Mouse (Mus musculus) fat pad, adult 2 months (tissue): Measurements from ENCODE around the gene Rab8b.
"Not testable (repeated sequence)": the region's sequence is repeated elsewhere in the genome, so short reads cannot be mapped to it uniquely, and the experiment has no call there.

ENCODE experiments used
- DNase-seq: peaks from one replicate; pipeline ENCODE4 v3.0.0-alpha.2; 2011; ENCODE audit warnings: low read depth, low spot score; ENCODE audit errors: extremely low read depth

Gene Rab8b

DNA sequence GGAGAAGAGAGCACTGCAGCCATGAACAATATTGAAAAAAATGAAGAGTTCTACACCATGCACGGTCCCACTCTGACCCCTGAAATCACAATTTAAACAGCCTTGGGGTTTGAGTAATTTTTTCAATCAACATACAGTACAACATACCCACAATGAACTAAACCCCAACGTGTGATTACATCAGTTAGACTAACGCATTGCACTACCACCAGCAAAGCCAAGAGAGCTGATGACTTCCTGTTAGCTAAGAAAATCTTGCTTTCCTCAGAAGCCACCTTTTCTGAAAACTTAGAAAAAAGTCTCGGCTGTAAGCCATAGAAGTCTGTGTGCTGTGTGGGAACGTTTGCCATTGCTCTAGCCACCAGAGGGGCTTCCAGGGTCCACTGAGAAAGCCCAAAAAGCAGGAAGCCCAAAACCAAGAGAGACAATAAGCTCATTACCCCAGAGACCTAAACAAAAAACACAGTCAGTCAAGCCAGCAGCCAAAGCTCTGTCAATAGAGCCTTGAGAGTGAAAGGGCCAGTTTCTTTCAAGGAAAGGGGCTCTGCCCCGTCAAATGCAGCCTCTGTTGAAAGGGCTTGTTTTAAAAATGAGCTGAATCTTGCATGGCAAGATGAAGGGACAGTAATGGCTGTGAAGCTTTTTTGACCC lies 31.4 kb downstream of the Rab8b start:
- no peak for DNase-seq

DNA sequence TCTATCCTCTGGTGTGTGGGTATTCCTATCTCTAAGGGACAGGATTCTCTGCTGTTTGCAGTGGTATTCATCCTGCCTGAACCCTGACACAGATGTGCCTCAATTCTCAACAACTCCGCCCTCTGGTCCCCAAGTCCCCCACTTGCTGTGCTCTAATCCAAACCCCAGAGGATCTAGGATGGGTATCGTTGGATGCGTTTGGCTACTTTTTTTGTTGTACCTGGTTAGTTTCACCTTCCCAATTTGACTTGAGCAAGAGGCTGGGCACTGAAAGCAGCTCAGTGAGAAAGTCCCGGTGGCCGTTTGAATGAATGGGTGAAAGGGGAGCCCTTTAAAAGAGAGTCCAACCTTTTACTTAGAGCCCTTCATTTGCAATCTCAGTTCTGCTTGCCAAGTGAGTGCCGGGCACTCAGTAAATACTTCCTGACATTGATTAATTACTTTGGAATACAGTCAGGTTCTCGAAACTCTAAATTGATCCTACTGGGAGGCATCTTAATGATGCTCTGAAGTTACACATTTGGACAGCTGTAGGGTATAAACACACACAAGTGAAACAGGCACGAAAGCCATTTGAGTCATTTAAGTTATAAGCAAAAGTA lies 32.1 kb downstream of the Rab8b start:
- DNase-seq, result peak; percentile 75

DNA sequence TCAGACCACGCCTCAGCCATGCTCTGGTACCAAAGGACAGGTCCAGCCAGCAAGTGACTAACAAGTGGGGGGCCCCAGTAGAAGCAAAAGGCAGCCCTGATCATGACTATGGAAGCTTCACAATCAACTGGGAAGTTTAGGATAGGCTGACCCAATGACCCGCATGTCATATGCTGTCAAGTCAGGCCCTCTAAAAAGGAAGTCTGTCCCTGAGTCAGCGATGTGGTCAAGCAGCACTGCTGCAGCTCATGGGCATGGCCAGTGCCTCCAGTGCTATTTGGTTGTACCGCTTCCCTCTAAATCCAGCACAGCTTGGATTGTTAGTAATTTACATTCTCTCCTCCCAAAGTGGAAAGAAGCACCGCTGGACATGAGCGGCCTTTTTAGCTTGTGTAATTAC lies 32.7 kb downstream of the Rab8b start:
- no peak for DNase-seq

DNA sequence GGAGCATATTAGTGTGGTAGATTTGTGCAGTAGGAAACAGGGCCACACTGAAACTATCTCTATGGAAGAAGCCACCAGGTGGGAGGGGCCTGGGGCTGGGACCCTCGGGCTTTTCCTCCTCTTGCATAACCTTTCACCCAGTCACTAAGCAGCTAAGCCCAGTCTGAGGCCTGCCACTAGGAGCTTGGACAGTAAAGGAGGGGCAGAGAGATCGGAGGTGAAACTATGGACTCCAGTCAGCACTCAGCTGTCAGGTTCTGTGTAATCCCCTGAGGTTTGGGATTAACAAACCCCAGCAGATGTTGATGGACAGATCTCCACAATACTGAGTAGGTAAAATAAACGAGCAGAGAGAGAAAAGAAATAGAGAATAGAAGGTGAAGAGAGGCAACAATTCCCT lies 33.1 kb downstream of the Rab8b start:
- no peak for DNase-seq

DNA sequence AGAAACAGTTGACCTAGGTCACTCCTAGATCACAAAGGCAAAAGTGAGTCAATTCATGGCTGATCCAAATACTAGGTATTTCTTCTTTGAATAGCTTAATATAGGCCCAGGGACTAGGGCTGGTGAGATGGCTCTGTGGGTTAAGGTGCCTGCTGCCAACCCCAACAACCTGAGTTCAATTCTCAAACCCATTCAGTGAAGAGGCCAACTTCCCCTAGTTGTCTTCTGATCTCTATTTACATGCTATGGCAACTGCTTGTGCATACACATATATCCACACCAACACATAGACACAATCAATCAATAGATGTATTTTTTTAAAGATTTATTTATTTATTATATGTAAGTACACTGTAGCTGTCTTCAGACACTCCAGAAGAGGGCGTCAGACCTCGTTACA lies 34.9 kb downstream of the Rab8b start:
- DNase-seq, result no peak

DNA sequence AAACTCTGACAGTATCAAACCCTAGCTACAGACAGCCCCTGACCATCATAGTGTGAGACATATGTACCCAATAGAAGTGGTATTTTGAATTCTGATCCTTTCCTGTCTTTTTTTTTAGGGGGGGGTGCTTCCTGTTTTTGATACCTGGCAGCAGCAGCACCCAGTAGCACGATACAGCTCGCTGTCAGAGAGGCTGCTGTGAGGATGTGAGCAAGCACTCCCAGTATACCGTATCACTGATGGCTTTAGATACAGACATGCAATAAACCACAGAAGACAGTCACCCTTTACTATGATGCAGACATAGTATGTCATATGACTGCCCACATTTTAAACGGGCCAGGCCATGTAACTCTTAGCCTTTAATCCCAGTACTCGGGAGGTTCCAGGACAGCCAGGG lies 36.0 kb downstream of the Rab8b start:
- DNase-seq, result no peak

DNA sequence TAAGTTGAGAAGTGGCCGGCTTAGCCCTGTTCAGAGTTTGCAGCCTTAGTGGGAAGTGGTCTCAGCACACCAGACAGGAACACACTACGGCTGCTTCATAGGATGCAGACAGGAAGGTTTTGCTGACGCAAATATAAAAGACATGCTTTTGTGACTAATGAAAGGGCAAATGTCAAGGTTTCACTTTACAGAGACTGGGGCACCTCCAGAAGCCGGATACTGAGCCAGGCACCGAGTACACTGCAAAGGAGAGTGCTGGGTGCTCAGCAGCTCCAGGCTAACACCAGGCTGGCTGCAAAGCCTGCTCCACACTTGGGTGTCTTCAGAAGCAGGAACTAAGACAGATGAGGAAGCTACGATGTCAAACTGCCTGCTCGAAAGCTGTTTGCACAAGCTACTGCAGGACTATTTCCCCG lies 37.1 kb downstream of the Rab8b start:
- DNase-seq, result no peak

DNA sequence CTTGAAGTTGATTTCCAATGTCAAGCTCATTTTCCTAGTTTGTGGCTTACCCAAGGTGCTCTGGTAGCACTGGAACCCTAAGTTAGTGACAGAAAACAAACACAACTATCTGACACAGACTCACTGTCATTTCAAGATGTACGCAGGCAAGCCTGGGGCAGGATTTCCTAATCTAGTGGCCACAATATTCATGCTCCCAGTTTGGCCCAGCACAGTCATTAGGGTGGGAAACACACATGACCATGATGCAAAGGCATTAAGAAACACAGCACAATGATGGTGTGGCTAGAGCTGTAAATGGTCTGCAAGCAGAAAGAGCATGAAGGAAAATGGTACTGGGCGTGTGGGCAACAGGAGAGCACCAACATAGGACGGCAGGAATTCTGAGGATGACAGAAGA lies 37.6 kb downstream of the Rab8b start:
- DNase-seq, result no peak

GRCm38 (mm10) chr9:66880752-66881151 lies 38.7 kb downstream of the Rab8b start:
- no peak for DNase-seq

- DNase-seq, result no peak
Measured at GRCm38 (mm10) chr9:66879486-66879885, 40.0 kb downstream of the Rab8b start.

DNA sequence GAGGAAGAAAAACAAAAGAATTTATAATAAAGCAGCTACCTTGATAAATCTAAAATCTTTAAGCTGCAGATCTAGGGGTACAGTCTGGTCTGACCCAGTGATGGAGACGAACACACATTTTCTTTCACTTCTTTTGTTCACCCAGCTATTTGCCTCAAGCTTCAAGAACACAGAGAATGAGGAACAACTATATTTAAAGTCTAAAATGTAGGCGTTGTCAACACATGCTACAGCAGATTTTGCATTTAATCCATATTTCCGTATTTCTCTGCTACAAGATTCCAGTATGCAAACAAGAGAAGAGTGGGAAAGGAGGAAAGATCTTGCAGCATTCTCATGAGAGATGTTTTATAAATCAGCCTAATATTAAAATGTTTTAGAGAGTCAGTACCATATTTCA lies 40.6 kb downstream of the Rab8b start:
- no peak for DNase-seq

GRCm38 (mm10) chr9:66876577-66876976 lies 42.9 kb downstream of the Rab8b start:
- DNase-seq, result no peak

GRCm38 (mm10) chr9:66874297-66874696 lies 45.2 kb downstream of the Rab8b start:
- no peak for DNase-seq

DNA sequence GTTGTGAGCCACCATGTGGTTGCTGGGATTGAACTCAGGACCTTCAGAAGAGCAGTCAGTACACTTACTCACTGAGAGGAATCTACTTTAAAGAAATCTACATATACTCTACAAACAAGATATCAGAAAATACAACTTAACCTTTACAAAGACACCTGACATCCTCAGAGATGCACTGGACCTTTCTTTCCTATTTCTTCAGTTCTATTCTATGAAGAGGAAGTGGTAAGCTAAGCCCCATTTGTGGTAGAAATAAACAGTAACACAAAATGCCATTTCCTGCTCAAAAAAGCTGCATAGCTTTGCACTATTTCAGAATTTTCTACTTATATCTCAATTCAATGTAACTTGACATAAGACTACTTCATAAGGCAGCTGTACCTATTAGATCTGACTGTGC lies 46.0 kb downstream of the Rab8b start:
- DNase-seq, result no peak

GRCm38 (mm10) chr9:66873009-66873408 lies 46.5 kb downstream of the Rab8b start:
- DNase-seq, result not testable (repeated sequence)

GRCm38 (mm10) chr9:66872015-66872727 lies 47.3 kb downstream of the Rab8b start:
- no peak for DNase-seq

- no peak for DNase-seq
Measured at GRCm38 (mm10) chr9:66864708-66865107, 54.8 kb downstream of the Rab8b start.

GRCm38 (mm10) chr9:66863456-66863855 lies 56.0 kb downstream of the Rab8b start:
- DNase-seq, result no peak

- no peak for DNase-seq
Measured at GRCm38 (mm10) chr9:66862202-66862601, 57.3 kb downstream of the Rab8b start.

DNA sequence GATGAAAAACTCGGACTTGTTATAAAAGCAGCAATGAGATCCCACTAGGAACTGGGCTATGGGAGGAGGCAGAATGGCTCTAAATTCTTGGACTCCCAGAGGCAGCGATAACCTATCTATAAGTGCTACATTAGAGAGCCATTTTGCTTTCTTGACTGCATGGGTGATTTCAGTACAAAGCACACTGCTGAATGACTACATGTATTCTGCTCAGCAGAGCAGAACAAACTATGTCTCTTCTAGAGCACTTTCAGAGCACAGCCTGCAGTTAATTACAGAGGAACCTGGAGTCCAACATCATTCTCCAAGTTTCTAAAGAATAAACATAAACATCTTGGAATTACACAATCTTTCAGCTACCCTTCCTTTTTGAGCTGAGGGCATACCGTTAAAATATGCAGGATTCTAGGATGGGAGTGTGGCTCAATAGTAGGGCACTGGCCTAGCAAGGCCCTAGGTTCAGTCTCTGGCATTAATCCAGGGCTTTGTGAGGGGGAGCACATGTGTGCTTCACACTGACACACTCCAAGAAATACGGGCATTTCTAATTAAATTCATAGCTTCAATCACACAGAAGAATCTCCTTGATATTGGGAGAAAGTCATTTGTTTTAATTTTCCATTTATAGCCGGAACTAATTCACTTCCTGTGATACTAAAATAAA lies 58.3 kb downstream of the Rab8b start:
- DNase-seq, result no peak

- DNase-seq, result no peak
Measured at GRCm38 (mm10) chr9:66859523-66859922, 60.0 kb downstream of the Rab8b start.

DNA sequence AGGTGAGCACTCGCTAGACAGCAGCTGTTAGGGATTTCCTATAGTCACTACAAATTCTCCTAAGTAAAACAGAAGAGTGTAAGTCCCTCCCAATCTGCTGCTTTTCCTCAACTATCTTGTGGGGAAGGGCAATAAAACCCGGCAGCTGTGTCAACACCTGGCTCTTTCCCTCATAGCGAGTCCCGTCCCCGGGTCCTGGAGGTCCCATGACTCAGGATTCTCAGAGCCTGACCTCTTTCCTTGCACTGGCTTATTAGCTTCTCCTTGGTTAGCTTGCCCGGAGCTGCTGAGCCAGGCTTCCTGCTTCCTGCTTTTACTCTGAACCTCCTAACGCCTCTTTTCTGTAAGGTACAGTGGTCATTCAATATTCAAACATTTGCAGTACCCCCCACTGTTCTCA lies 63.6 kb downstream of the Rab8b start:
- DNase-seq, result no peak
